Mouse (Mus musculus) lung, postnatal 36 days (tissue): ENCODE results near the gene Psme3.
"Not testable (repeated sequence)": the region's sequence is repeated elsewhere in the genome, so short reads cannot be mapped to it uniquely, and the experiment has no call there.

Source experiments
- DNase-seq: peaks from one replicate; pipeline ENCODE4 v3.0.0; 2022; ENCODE audit warnings: mixed read lengths

The Psme3 gene

DNA sequence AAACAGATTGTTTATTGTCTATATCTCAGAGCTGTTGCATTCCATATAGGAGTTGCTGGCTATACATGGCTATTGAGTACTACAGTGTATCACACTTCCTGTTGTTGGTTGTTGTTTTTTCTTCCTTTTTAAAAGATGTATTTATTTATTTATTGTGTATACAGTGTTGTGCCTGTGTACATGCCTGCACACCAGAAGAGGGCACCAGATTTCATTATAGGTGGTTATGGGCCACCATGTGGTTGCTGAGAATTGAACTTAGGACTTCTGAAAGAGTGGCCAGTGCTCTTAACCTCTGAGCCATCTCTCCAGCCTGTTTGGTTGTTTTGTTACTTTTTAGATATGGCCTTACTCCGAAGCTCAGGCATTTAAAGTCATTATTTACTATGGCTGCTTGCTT lies 1.4 kb upstream of the Psme3 start:
- DNase-seq = no peak

GRCm38 (mm10) chr11:101315082-101315650 lies 847 bp upstream of the Psme3 start:
- DNase-seq = no peak

GRCm38 (mm10) chr11:101316501-101316917 lies 496 bp downstream of the Psme3 start:
- DNase-seq = no peak

DNA sequence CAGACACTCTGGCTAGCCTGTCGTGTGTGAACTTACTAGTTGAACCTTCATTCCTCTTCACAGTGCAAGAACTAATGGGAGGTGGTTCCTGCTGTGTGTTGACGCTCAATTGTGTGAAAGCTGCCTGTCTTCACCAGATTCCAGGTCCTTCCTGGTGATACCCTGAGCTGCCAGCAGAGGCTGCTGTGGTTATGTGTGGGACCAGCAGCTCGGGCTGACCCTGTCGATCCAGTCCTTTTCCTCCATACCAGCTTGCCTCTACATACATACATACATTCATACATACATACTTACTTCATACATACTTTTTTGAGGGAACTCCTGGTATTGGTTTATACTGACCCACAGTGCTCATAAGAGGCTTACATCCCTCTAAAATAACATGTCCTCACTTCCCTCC lies 7.6 kb downstream of the Psme3 start:
- DNase-seq = peak; percentile 83

GRCm38 (mm10) chr11:101324763-101325162 lies 8.8 kb downstream of the Psme3 start, which contains the start of gene Aoc2:
Aoc2 (plus strand) TSS chr11:101325063.
- DNase-seq = no peak

DNA sequence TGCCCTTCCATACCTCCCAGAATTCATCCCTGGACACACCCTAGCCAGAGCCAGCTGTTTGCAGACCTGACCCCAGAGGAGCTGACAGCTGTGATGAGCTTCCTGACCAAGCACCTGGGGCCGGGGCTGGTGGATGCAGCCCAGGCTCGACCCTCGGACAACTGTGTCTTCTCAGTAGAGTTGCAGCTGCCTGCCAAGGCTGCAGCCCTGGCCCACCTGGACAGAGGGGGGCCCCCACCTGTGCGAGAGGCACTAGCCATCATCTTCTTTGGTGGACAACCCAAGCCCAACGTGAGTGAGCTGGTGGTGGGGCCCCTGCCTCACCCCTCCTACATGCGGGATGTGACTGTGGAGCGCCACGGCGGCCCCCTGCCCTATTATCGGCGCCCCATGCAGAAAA lies 9.2 kb downstream of the Psme3 start:
- not testable (repeated sequence) for DNase-seq

DNA sequence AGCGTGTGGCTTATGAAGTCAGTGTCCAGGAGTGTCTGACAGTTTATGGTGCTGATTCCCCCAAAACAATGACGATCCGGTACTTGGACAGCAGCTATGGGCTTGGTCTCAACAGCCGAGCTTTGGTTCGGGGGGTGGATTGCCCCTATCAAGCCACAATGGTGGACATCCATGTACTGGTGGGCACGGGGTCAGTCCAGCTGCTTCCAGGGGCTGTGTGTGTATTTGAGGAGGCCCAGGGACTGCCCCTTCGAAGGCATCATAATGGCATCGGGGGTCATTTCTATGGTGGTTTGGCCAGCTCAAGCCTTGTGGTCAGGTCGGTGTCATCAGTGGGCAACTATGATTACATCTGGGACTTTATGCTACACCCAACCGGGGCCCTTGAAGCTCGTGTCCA lies 10.1 kb downstream of the Psme3 start:
- DNase-seq = no peak

- DNase-seq = no peak
Measured at GRCm38 (mm10) chr11:101327311-101327710, 11.3 kb downstream of the Psme3 start.

GRCm38 (mm10) chr11:101328941-101329635 lies 13.1 kb downstream of the Psme3 start:
- DNase-seq = peak; percentile 41

- DNase-seq = peak; percentile 10
Measured at GRCm38 (mm10) chr11:101330371-101330924, 14.4 kb downstream of the Psme3 start, which contains the start of gene Aoc3. Aoc3 (plus strand) TSS chr11:101330605.

DNA sequence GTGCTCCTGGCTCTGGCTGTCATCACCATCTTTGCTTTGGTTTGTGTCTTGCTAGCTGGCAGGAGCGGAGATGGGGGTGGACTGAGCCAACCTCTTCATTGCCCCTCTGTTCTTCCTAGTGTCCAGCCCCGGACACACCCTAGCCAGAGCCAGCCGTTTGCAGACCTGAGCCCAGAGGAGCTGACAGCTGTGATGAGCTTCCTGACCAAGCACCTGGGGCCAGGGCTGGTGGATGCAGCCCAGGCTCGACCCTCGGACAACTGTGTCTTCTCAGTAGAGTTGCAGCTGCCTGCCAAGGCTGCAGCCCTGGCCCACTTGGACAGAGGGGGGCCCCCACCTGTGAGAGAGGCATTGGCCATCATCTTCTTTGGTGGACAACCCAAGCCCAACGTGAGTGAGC lies 14.9 kb downstream of the Psme3 start:
- not testable (repeated sequence) for DNase-seq

GRCm38 (mm10) chr11:101332537-101332936 lies 16.5 kb downstream of the Psme3 start:
- no peak for DNase-seq

GRCm38 (mm10) chr11:101334023-101334422 lies 18.0 kb downstream of the Psme3 start:
- no peak for DNase-seq

GRCm38 (mm10) chr11:101334516-101334915 lies 18.5 kb downstream of the Psme3 start:
- no peak for DNase-seq

- DNase-seq = no peak
Measured at GRCm38 (mm10) chr11:101335685-101336084, 19.7 kb downstream of the Psme3 start.

- DNase-seq = peak; percentile 32
Measured at GRCm38 (mm10) chr11:101338123-101338760, 22.2 kb downstream of the Psme3 start.

DNA sequence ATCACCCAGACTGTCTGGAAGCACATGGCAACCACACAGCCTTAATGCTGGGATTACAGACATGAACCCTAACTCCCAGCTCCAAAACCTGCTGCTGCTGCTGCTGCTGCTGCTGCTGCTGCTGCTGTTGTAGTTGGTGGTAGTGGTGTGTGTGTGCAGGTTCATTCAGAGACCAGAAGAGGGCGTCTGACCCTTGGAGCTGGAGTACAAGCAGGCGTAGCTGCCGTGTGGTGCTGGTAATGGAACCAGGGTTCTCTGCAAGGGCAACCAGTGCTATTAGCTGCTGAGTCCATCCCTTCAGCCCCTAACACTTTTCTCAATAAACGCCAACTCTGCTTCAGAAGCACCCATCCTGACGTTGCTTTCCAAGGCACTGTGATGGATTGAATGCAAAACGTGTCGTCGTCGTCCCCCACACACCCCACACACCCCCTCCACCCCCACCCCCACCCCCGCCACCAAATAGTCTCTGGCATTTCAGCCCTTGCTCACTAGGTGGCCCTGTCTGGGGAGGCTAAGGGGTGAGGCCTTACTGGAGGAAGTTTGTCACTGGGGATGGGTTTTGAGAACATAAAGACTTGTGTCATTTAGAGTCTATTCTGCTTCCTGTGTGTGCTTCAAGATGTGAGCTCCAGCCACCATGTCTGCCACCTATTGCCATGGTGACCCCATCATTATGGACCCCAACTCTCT lies 31.2 kb downstream of the Psme3 start:
- DNase-seq = no peak

DNA sequence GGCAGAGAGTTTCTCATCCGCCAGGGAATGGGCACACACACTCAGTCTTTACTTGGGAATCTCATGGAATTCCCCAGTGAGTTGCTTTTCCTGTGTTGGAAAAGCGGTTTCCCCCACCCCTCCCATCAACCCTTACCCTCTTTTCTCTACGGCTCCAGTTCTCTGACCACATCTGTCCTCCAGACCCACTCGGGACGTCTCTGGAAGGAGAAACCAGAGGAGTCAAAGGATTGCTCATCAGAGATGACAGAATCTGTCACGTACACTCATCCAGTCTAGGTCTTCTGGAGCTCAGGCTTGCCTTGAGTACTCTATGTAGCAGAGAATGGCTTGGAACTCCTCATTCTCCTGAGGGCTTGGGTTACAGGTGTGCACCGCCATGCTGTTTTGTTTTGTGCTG lies 32.8 kb downstream of the Psme3 start:
- no peak for DNase-seq

DNA sequence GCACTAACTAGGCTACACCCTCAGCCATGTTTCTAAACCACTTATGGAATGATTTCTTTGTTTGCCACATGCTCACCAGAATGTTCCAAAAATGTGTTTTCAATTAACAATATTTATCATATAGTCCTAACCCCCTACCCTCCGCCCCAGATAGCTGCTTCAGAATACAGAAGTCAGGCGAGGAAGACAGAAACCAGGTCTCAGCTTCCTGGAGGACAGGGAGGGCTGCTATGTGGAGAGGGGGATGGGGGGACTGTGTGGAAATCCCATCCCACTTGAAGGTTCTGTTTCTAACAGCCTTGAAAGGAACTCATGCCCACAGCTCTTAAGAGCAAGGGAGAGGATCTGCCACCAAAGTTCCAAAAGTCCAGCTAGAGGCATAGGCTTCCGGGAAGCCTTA lies 33.2 kb downstream of the Psme3 start:
- DNase-seq = no peak

DNA sequence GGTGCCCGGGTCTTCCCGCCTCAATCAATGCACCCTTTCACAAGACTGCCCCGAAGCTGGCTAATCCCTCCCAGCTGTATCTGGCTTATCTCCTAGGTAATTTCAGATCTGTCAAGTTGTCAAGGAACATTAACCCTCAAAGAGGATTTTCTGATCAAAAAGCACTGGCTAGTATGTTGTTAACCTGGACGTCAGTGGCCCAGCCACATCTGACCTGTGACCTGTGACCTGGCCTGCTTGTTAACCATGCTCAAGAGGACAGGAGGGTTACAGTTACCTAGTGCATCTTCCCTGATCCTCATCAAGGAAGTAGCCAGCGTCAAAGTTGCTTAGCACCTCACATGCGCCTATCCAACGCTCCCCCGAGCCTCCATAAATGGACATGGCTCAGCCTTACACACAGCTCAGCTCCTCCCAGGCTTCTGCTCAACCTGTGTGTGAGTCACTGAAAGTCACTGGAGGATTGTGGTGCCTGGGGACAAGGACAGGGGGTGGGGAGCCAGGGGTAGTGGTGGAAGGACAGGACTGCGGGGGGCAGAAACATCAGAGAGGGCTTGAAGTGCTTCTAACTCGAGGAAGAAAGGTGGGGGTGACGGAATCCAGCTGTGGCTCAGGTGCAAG lies 35.2 kb downstream of the Psme3 start:
- DNase-seq = no peak

DNA sequence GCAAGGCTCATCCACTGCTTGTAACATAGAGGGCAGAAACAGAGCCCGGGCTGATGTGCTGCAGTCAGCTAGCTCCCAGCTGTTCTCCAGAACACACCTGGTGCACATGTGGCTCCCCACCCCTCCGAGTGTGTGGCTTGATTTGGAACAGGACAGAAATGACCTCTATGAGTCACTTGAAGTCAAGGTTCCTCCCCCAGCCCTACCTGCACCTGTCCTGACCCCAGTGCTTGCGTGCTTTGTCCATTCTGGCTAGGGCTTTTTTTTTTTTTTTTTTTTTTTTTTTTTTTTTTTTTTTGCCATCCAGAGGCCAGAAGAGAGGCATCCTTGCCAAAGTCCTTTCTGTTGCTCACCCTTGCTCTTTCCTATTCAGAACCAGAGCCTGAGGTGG lies 35.7 kb downstream of the Psme3 start:
- DNase-seq = no peak

- no peak for DNase-seq
Measured at GRCm38 (mm10) chr11:101353436-101353835, 37.4 kb downstream of the Psme3 start.
